Mouse (Mus musculus) spleen, postnatal 4 days (tissue): ENCODE measurements at regions not wholly inside any gene's neighbourhood (a gene's known extent, or its start where the extent isn't known, plus 50 kb on each side); places are given as distances from the start of the nearest gene placed in this dataset.

ENCODE experiments used
- DNase-seq, 2 experiments: peaks; one replicate each; pipeline ENCODE4 v3.0.0; 2022; ENCODE audit warnings: low spot score in 2 of 2

GRCm38 (mm10) chr10:122564473-122564872 lies 114.1 kb upstream of the Ppm1h start:
- no peak for DNase-seq

- no peak for DNase-seq
These were observed 112.0 kb upstream of the Ppm1h start for GRCm38 (mm10) chr10:122566601-122567000.

GRCm38 (mm10) chr10:122569546-122570202 lies 108.9 kb upstream of the Ppm1h start:
- no peak for DNase-seq

- no peak for DNase-seq
These were observed 107.5 kb upstream of the Ppm1h start for GRCm38 (mm10) chr10:122570909-122571551.

GRCm38 (mm10) chr10:122576171-122577063 lies 102.1 kb upstream of the Ppm1h start:
- DNase-seq, result no peak

GRCm38 (mm10) chr10:122578209-122579001 lies 100.2 kb upstream of the Ppm1h start:
- no peak for DNase-seq

GRCm38 (mm10) chr10:122581096-122581495 lies 97.5 kb upstream of the Ppm1h start:
- DNase-seq, result no peak

- no peak for DNase-seq
These were observed 91.0 kb upstream of the Ppm1h start for GRCm38 (mm10) chr10:122587541-122587940.

- DNase-seq, result no peak
These were observed 79.1 kb upstream of the Ppm1h start for GRCm38 (mm10) chr10:122599511-122599910.

GRCm38 (mm10) chr10:122602394-122602793 lies 76.2 kb upstream of the Ppm1h start:
- no peak for DNase-seq

- no peak for DNase-seq
These were observed 74.6 kb upstream of the Ppm1h start for GRCm38 (mm10) chr10:122603960-122604359.

- DNase-seq, result no peak
These were observed 65.3 kb upstream of the Ppm1h start for GRCm38 (mm10) chr10:122613281-122613680.

- no peak for DNase-seq
These were observed 64.7 kb upstream of the Ppm1h start for GRCm38 (mm10) chr10:122613891-122614290.

- no peak for DNase-seq
These were observed 63.8 kb upstream of the Ppm1h start for GRCm38 (mm10) chr10:122614720-122615119.

GRCm38 (mm10) chr10:122615658-122616057 lies 62.9 kb upstream of the Ppm1h start:
- no peak for DNase-seq

GRCm38 (mm10) chr10:122616385-122616784 lies 62.2 kb upstream of the Ppm1h start:
- DNase-seq, result no peak

GRCm38 (mm10) chr10:122618854-122619253 lies 59.7 kb upstream of the Ppm1h start:
- no peak for DNase-seq

GRCm38 (mm10) chr10:122619406-122620116 lies 59.0 kb upstream of the Ppm1h start:
- DNase-seq, result no peak
